Mouse (Mus musculus) limb, embryonic 11.5 days (tissue): ENCODE results near the gene Fgf18. TPM values are rescaled to one million over a fixed set of nuclear protein-coding genes. Genes with fewer than 3 reads are reported as not detected.
A peak's percentile ranks its signal among the peaks of the same experiment; 100 is the strongest.

Source experiments
- ATAC-seq: fragments of 200-750 bp; cut with Nextera tagmentation; 2 replicates; pipeline ENCODE4 v1.8.0; 2017; ENCODE audit warnings: low read depth; ENCODE audit not compliant: insufficient number of reproducible peaks, low FRiP score, low TSS enrichment
- DNase-seq: peaks from one replicate; pipeline ENCODE4 v3.0.0-alpha.2; 2015; ENCODE audit warnings: low spot score
- H3K27ac ChIP-seq: fragments of 300-500 bp; sonication (generic); replicated peaks from 2 replicates; pipeline ENCODE4 v1.5.1; 2014; ENCODE audit warnings: low read depth, mild to moderate bottlenecking, low read length
- H3K27me3 ChIP-seq: fragments of 300-500 bp; sonication (generic); 2 replicates; pipeline ENCODE4 v1.6.1; 2014; ENCODE audit warnings: mild to moderate bottlenecking, low read length, mixed read lengths; ENCODE audit not compliant: control insufficient read depth, insufficient read depth
- H3K36me3 ChIP-seq: fragments of 300-500 bp; sonication (generic); 2 replicates; pipeline ENCODE4 v1.6.1; 2014; ENCODE audit warnings: mild to moderate bottlenecking, low read length, moderate library complexity, mixed read lengths; ENCODE audit not compliant: control insufficient read depth, insufficient read depth
- H3K4me1 ChIP-seq: fragments of 300-500 bp; sonication (generic); 2 replicates; pipeline ENCODE4 v1.6.1; 2014; ENCODE audit warnings: low read length, mixed read lengths; ENCODE audit not compliant: control insufficient read depth, insufficient read depth
- H3K4me2 ChIP-seq: fragments of 300-500 bp; sonication (generic); 2 replicates; pipeline ENCODE4 v1.6.1; 2014; ENCODE audit warnings: low read depth, mild to moderate bottlenecking, moderate library complexity; ENCODE audit not compliant: severe bottlenecking
- H3K4me3 ChIP-seq: fragments of 300-500 bp; sonication (generic); 2 replicates; pipeline ENCODE4 v1.5.1; 2014; ENCODE audit warnings: low read depth, low read length
- H3K9ac ChIP-seq: fragments of 300-500 bp; sonication (generic); 2 replicates; pipeline ENCODE4 v1.6.1; 2014; ENCODE audit warnings: mild to moderate bottlenecking, low read length
- H3K9me3 ChIP-seq: fragments of 300-500 bp; sonication (generic); 2 replicates; pipeline ENCODE4 v1.6.1; 2016; ENCODE audit warnings: low read length; ENCODE audit not compliant: control insufficient read depth
- WGBS: fragments of 180-500 bp; shearing (Covaris S2); extraction: QIAGEN DNeasy Blood & Tissue Kit; methylation state at CpG from one replicate; pipeline ENCODE4 v1.1.7; 2014; 5-methylcytosine and 5-hydroxymethylcytosine counted together
- polyA plus RNA-seq: library from polyadenylated mRNA; unstranded; fragments of >200 nt; fragmentation: Nextera tagmentation; extraction: Ambion mirVana; gene quantifications from 2 replicates; pipeline ENCODE4 v1.2.1, GENCODE M21; 2014

The Fgf18 gene
- polyA plus RNA-seq, 1 experiment from 2014 or later = 16.8 TPM

- no peak overlapping the region for H3K27ac ChIP-seq
- no peaks in the 10 kb centered on the region for H3K27me3 ChIP-seq
- H3K9me3 ChIP-seq = no peaks in the 10 kb centered on the region
- H3K4me2 ChIP-seq = no peak overlapping the region
- 95% methylated on average over 3 of the region's 3 CpGs for WGBS
- no peak for ATAC-seq
- no peaks in the 10 kb centered on the region for H3K36me3 ChIP-seq
- no peak overlapping the region for H3K4me3 ChIP-seq
- no peak overlapping the region for H3K9ac ChIP-seq
- no peak for DNase-seq
- H3K4me1 ChIP-seq = peaks cover 12% of the 10 kb centered on the region
Observed at GRCm38 (mm10) chr11:33115796-33116195, 31.4 kb downstream of the Fgf18 start.

- Histone ChIP-seq H3K4me2 (no peak overlapping the region), H3K27me3 (no peaks in the 10 kb centered on the region), H3K4me1 (peaks cover 12% of the 10 kb centered on the region), H3K27ac (peak overlapping the region; percentile 63), H3K4me3 (no peak overlapping the region), H3K36me3 (no peaks in the 10 kb centered on the region), H3K9ac (no peak overlapping the region), H3K9me3 (no peaks in the 10 kb centered on the region)
- ATAC-seq (peak; percentile 68), DNase-seq (peak; percentile 81)
- WGBS = 15% methylated on average over 1 of the region's 1 CpGs
Observed at GRCm38 (mm10) chr11:33112407-33112806, 34.8 kb downstream of the Fgf18 start.

GRCm38 (mm10) chr11:33110111-33110510 lies 37.1 kb downstream of the Fgf18 start:
- no peaks in the 10 kb centered on the region for H3K9me3 ChIP-seq
- no peak for DNase-seq
- no peak overlapping the region for H3K9ac ChIP-seq
- H3K4me1 ChIP-seq = peaks cover 12% of the 10 kb centered on the region
- ATAC-seq = no peak
- no peak overlapping the region for H3K4me3 ChIP-seq
- H3K36me3 ChIP-seq = no peaks in the 10 kb centered on the region
- H3K4me2 ChIP-seq = no peak overlapping the region
- H3K27ac ChIP-seq = no peak overlapping the region
- no peaks in the 10 kb centered on the region for H3K27me3 ChIP-seq
- WGBS = 91% methylated on average over 2 of the region's 2 CpGs

- H3K27ac ChIP-seq = no peak overlapping the region
- DNase-seq (no peak), ATAC-seq (no peak)
- H3K9me3 ChIP-seq = no peaks in the 10 kb centered on the region
- H3K27me3 ChIP-seq = no peaks in the 10 kb centered on the region
- peaks cover 6% of the 10 kb centered on the region for H3K4me1 ChIP-seq
- no peak overlapping the region for H3K4me2 ChIP-seq
- no peak overlapping the region for H3K9ac ChIP-seq
- no peaks in the 10 kb centered on the region for H3K36me3 ChIP-seq
- 26% methylated on average over 3 of the region's 3 CpGs for WGBS
- H3K4me3 ChIP-seq = no peak overlapping the region
Observed at GRCm38 (mm10) chr11:33107540-33107939, 39.7 kb downstream of the Fgf18 start.

GRCm38 (mm10) chr11:33104911-33105316 lies 42.3 kb downstream of the Fgf18 start:
- Histone ChIP-seq H3K4me1 (peaks cover 4% of the 10 kb centered on the region; the same call in 1 of the 2 replicates), H3K9ac (no peak overlapping the region), H3K4me2 (no peak overlapping the region), H3K27ac (no peak overlapping the region), H3K4me3 (no peak overlapping the region), H3K9me3 (no peaks in the 10 kb centered on the region), H3K36me3 (no peaks in the 10 kb centered on the region), H3K27me3 (no peaks in the 10 kb centered on the region)
- WGBS = 69% methylated on average over 8 of the region's 8 CpGs
- ATAC-seq (no peak), DNase-seq (no peak)

- Histone ChIP-seq H3K27me3 (no peaks in the 10 kb centered on the region), H3K4me1 (peaks cover 4% of the 10 kb centered on the region; the same call in 1 of the 2 replicates), H3K9ac (no peak overlapping the region), H3K36me3 (no peaks in the 10 kb centered on the region), H3K27ac (no peak overlapping the region), H3K9me3 (no peaks in the 10 kb centered on the region), H3K4me3 (no peak overlapping the region), H3K4me2 (no peak overlapping the region)
- DNase-seq (no peak), ATAC-seq (no peak)
- WGBS = 91% methylated on average over 13 of the region's 13 CpGs
Observed at GRCm38 (mm10) chr11:33103291-33103943, 43.8 kb downstream of the Fgf18 start.

GRCm38 (mm10) chr11:33100027-33100507 lies 47.1 kb downstream of the Fgf18 start:
- H3K27ac ChIP-seq = no peak overlapping the region
- H3K4me3 ChIP-seq = no peak overlapping the region

GRCm38 (mm10) chr11:33099425-33099824 lies 47.8 kb downstream of the Fgf18 start:
- H3K4me3 ChIP-seq = no peak overlapping the region
- WGBS = 80% methylated on average over 4 of the region's 4 CpGs
- H3K36me3 ChIP-seq = no peaks in the 10 kb centered on the region
- H3K4me2 ChIP-seq = no peak overlapping the region
- DNase-seq (no peak), ATAC-seq (no peak)
- H3K9me3 ChIP-seq = no peaks in the 10 kb centered on the region
- H3K4me1 ChIP-seq = peaks cover 4% of the 10 kb centered on the region; the same call in 1 of the 2 replicates
- no peak overlapping the region for H3K27ac ChIP-seq
- H3K9ac ChIP-seq = no peak overlapping the region
- 0 out of 2 replicates have a peak, but pooled peaks cover 2% of the 10 kb centered on the region for H3K27me3 ChIP-seq

More at GRCm38 (mm10) chr11:33100027-33100507, 47.1 kb downstream of the Fgf18 start:
- 34% methylated on average over 10 of the region's 10 CpGs for WGBS
- Histone ChIP-seq H3K9ac (no peak overlapping the region), H3K27me3 (0 out of 2 replicates have a peak, but pooled peaks cover 2% of the 10 kb centered on the region), H3K36me3 (no peaks in the 10 kb centered on the region), H3K4me1 (peaks cover 4% of the 10 kb centered on the region; the same call in 1 of the 2 replicates), H3K9me3 (no peaks in the 10 kb centered on the region), H3K4me2 (peak overlapping the region; percentile 31; the same call in 1 of the 2 replicates)
- ATAC-seq (0 out of 2 replicates have a peak, but pooled peaks have one; percentile 38), DNase-seq (no peak)
